Mouse (Mus musculus): ENCODE data around the gene Myo1b. TPM values are rescaled to one million over a fixed set of nuclear protein-coding genes. Genes with fewer than 3 reads are reported as not detected.

Gene Myo1b
- 33.5 and 33.7 TPM in 2 replicates for polyA plus RNA-seq (2015; fragmentation: Nextera tagmentation; extraction: Ambion mirVana)

- peak within 1 kb of the TSS; percentile 96 for H3K9ac ChIP-seq
- under 1% methylated on average over 75 of the region's 79 CpGs for WGBS
- H3K4me2 ChIP-seq = peak within 1 kb of the TSS; percentile 87
- H3K4me1 ChIP-seq = peaks cover 37% of the 10 kb centered on the region
- no peaks in the 10 kb centered on the region for H3K9me3 ChIP-seq
- no peaks in the 10 kb centered on the region for H3K36me3 ChIP-seq
- H3K4me3 ChIP-seq = peak within 1 kb of the TSS; percentile 86
- peak; percentile 58; the same call in 1 of the 2 replicates for ATAC-seq (ENCODE audit: extremely low read depth, insufficient number of reproducible peaks, low FRiP score, low TSS enrichment)
- H3K27ac ChIP-seq (replicated peaks) = peak within 1 kb of the TSS; percentile 88
- H3K27me3 ChIP-seq (replicated peaks) = no peaks in the 10 kb centered on the region
Measured at GRCm38 (mm10) chr1:51915576-51916156, at the start of gene Myo1b. Myo1b (minus strand) TSS chr1:51916071.

GRCm38 (mm10) chr1:51964647-51965046 is 48.8 kb upstream of the Myo1b start:
- H3K9me3 ChIP-seq = no peaks in the 10 kb centered on the region
- H3K36me3 ChIP-seq = no peaks in the 10 kb centered on the region
- no peak overlapping the region for H3K27ac ChIP-seq (replicated peaks)
- no peak overlapping the region for H3K9ac ChIP-seq
- H3K4me3 ChIP-seq = no peak overlapping the region
- WGBS = 83% methylated on average over 2 of the region's 2 CpGs
- peaks cover 7% of the 10 kb centered on the region for H3K4me1 ChIP-seq
- ATAC-seq (ENCODE audit: extremely low read depth, insufficient number of reproducible peaks, low FRiP score, low TSS enrichment) = no peak
- H3K4me2 ChIP-seq = no peak overlapping the region
- H3K27me3 ChIP-seq (replicated peaks) = no peaks in the 10 kb centered on the region

- Histone ChIP-seq H3K27me3 (replicated peaks) (no peaks in the 10 kb centered on the region), H3K36me3 (no peaks in the 10 kb centered on the region), H3K4me3 (no peak overlapping the region), H3K4me2 (no peak overlapping the region), H3K9me3 (no peaks in the 10 kb centered on the region), H3K9ac (no peak overlapping the region), H3K27ac (replicated peaks) (no peak overlapping the region), H3K4me1 (no peaks in the 10 kb centered on the region)
- ATAC-seq (ENCODE audit: extremely low read depth, insufficient number of reproducible peaks, low FRiP score, low TSS enrichment) = no peak
- 44% methylated on average over 4 of the region's 4 CpGs for WGBS
Measured at GRCm38 (mm10) chr1:51947116-51947515, 31.2 kb upstream of the Myo1b start.

GRCm38 (mm10) chr1:51944755-51945154 is 28.9 kb upstream of the Myo1b start:
- no peak overlapping the region for H3K9ac ChIP-seq
- H3K4me1 ChIP-seq = no peaks in the 10 kb centered on the region
- H3K4me3 ChIP-seq = no peak overlapping the region
- 0 out of 2 replicates have a peak, but pooled peaks cover 5% of the 10 kb centered on the region for H3K9me3 ChIP-seq
- ATAC-seq (ENCODE audit: extremely low read depth, insufficient number of reproducible peaks, low FRiP score, low TSS enrichment) = no peak
- no peaks in the 10 kb centered on the region for H3K27me3 ChIP-seq (replicated peaks)
- H3K4me2 ChIP-seq = no peak overlapping the region
- H3K27ac ChIP-seq (replicated peaks) = no peak overlapping the region
- no peaks in the 10 kb centered on the region for H3K36me3 ChIP-seq
- 39% methylated on average over 5 of the region's 5 CpGs for WGBS

- Histone ChIP-seq H3K4me3 (no peak overlapping the region), H3K9ac (no peak overlapping the region), H3K27me3 (replicated peaks) (no peaks in the 10 kb centered on the region), H3K9me3 (0 out of 2 replicates have a peak, but pooled peaks cover 5% of the 10 kb centered on the region), H3K36me3 (no peaks in the 10 kb centered on the region), H3K4me1 (peaks cover 22% of the 10 kb centered on the region), H3K4me2 (no peak overlapping the region), H3K27ac (replicated peaks) (no peak overlapping the region)
- 85% methylated on average over 7 of the region's 7 CpGs for WGBS
- ATAC-seq (ENCODE audit: extremely low read depth, insufficient number of reproducible peaks, low FRiP score, low TSS enrichment) = no peak
Measured at GRCm38 (mm10) chr1:51938357-51938756, 22.5 kb upstream of the Myo1b start.

GRCm38 (mm10) chr1:51935006-51935405 is 19.1 kb upstream of the Myo1b start:
- Histone ChIP-seq H3K9ac (no peak overlapping the region), H3K4me3 (no peak overlapping the region), H3K9me3 (0 out of 2 replicates have a peak, but pooled peaks cover 1% of the 10 kb centered on the region), H3K4me1 (peaks cover 38% of the 10 kb centered on the region), H3K4me2 (no peak overlapping the region), H3K27ac (replicated peaks) (peak overlapping the region; percentile 64), H3K27me3 (replicated peaks) (no peaks in the 10 kb centered on the region), H3K36me3 (no peaks in the 10 kb centered on the region)
- WGBS = 49% methylated on average over 2 of the region's 2 CpGs
- no peak for ATAC-seq (ENCODE audit: extremely low read depth, insufficient number of reproducible peaks, low FRiP score, low TSS enrichment)

GRCm38 (mm10) chr1:51934176-51934924 is 18.5 kb upstream of the Myo1b start:
- Histone ChIP-seq H3K9ac (no peak overlapping the region), H3K4me1 (peaks cover 38% of the 10 kb centered on the region), H3K4me3 (no peak overlapping the region), H3K9me3 (no peaks in the 10 kb centered on the region), H3K4me2 (no peak overlapping the region), H3K27me3 (replicated peaks) (no peaks in the 10 kb centered on the region), H3K36me3 (no peaks in the 10 kb centered on the region), H3K27ac (replicated peaks) (peak overlapping the region; percentile 64)
- ATAC-seq (ENCODE audit: extremely low read depth, insufficient number of reproducible peaks, low FRiP score, low TSS enrichment) = no peak
- 44% methylated on average over 11 of the region's 11 CpGs for WGBS

GRCm38 (mm10) chr1:51932826-51933225 is 17.0 kb upstream of the Myo1b start:
- Histone ChIP-seq H3K9ac (no peak overlapping the region), H3K4me3 (no peak overlapping the region), H3K36me3 (no peaks in the 10 kb centered on the region), H3K27ac (replicated peaks) (no peak overlapping the region), H3K27me3 (replicated peaks) (no peaks in the 10 kb centered on the region), H3K4me2 (no peak overlapping the region), H3K4me1 (peaks cover 38% of the 10 kb centered on the region), H3K9me3 (no peaks in the 10 kb centered on the region)
- no peak for ATAC-seq (ENCODE audit: extremely low read depth, insufficient number of reproducible peaks, low FRiP score, low TSS enrichment)
- WGBS = 53% methylated on average over 3 of the region's 3 CpGs

- H3K9me3 ChIP-seq = no peaks in the 10 kb centered on the region
- H3K4me3 ChIP-seq = no peak overlapping the region
- H3K9ac ChIP-seq = no peak overlapping the region
- H3K4me1 ChIP-seq = peaks cover 33% of the 10 kb centered on the region
- WGBS = 66% methylated on average over 7 of the region's 7 CpGs
- no peak overlapping the region for H3K27ac ChIP-seq (replicated peaks)
- H3K27me3 ChIP-seq (replicated peaks) = no peaks in the 10 kb centered on the region
- H3K36me3 ChIP-seq = no peaks in the 10 kb centered on the region
- H3K4me2 ChIP-seq = no peak overlapping the region
- ATAC-seq (ENCODE audit: extremely low read depth, insufficient number of reproducible peaks, low FRiP score, low TSS enrichment) = no peak
Measured at GRCm38 (mm10) chr1:51931561-51931960, 15.7 kb upstream of the Myo1b start.

- Histone ChIP-seq H3K4me2 (no peak overlapping the region), H3K4me3 (no peak overlapping the region), H3K27ac (replicated peaks) (0 out of 2 replicates have a peak overlapping the region, but pooled peaks have one; percentile 20), H3K9me3 (no peaks in the 10 kb centered on the region), H3K27me3 (replicated peaks) (no peaks in the 10 kb centered on the region), H3K9ac (no peak overlapping the region), H3K4me1 (peaks cover 33% of the 10 kb centered on the region), H3K36me3 (no peaks in the 10 kb centered on the region)
- no peak for ATAC-seq (ENCODE audit: extremely low read depth, insufficient number of reproducible peaks, low FRiP score, low TSS enrichment)
- WGBS = 46% methylated on average over 5 of the region's 5 CpGs
Measured at GRCm38 (mm10) chr1:51930584-51930983, 14.7 kb upstream of the Myo1b start.

- Histone ChIP-seq H3K4me2 (no peak overlapping the region), H3K4me1 (peaks cover 25% of the 10 kb centered on the region), H3K9ac (no peak overlapping the region), H3K27me3 (replicated peaks) (no peaks in the 10 kb centered on the region), H3K27ac (replicated peaks) (no peak overlapping the region), H3K9me3 (no peaks in the 10 kb centered on the region), H3K36me3 (no peaks in the 10 kb centered on the region), H3K4me3 (no peak overlapping the region)
- no peak for ATAC-seq (ENCODE audit: extremely low read depth, insufficient number of reproducible peaks, low FRiP score, low TSS enrichment)
- WGBS = 45% methylated on average over 3 of the region's 3 CpGs
Measured at GRCm38 (mm10) chr1:51929557-51929956, 13.7 kb upstream of the Myo1b start.
